19 mouse cellular contexts compared by ENCODE assay signal in the genomic region with DNA sequence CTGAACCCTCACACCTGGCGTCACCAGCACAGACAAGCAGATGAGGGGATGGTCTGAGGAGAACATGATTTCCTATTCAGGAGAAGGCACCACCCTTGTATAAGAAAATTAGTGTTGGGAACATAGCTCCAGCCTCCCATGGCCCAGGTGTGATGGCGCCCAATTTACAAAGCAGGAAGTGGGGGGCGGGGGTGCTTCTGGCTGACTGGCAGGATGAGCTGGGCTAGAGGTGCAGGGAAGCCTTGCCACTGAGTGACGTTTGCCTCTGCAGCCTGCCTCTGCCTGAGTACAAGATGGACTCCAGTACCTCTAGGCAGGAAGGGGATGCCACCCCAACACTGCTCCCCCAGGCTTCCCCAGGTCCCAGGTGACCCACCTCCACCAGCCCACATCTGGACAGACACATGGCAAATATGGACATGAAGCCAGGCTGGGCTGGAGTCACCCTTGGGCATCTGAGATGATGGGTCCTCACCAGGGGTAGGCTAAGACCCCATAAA. TPM values are rescaled to one million over a fixed set of nuclear protein-coding genes. Genes with fewer than 3 reads are reported as not detected.
A peak's percentile ranks its signal among the peaks of the same experiment; 100 is the strongest.
DNase-seq lines count a peak whose midpoint lies in the region; ATAC-seq and TF ChIP-seq lines count a peak whose summit lies in the region.
"Had no signal": no experiment of that assay in that cellular context is flagged by ENCODE, and none has a peak within 500 bp of the region (broad histone marks: within the 10 kb centered on the region; RNA-seq: fewer than 3 reads in every experiment).

No protein-coding gene starts in this region.

- peak; percentile 26 for DNase-seq in cerebellum, adult 9-11 months
- no peak for DNase-seq in cerebellum, postnatal 10 days
- no peak for DNase-seq in layer of hippocampus, adult 2 months (ENCODE audit: low spot score in 2 of 2)
- DNase-seq in layer of hippocampus, postnatal 10 days (ENCODE audit: low spot score in 2 of 2): no peak
- DNase-seq in thymus, adult 2 months: peak; percentile 70
- DNase-seq in embryo, embryonic 10 days (ENCODE audit: low spot score): no peak
- DNase-seq: adrenal gland, postnatal 25 days; B cell, adult 2 months; kidney, adult 8-10 months; layer of hippocampus, adult 9-11 months; liver, postnatal 0 days; lung, postnatal 14 days; right cerebral cortex, adult 18-20 months had no signal

- H3K36me3 ChIP-seq in limb, embryonic 15.5 days: peaks cover 70% of the 10 kb centered on the region
- H3K36me3 ChIP-seq in thymus, adult 2 months (ENCODE audit: control insufficient read depth, insufficient read depth, low read length): peaks cover 28% of the 10 kb centered on the region

- 75% methylated on average over 4 of the region's 4 CpGs for WGBS in limb, embryonic 15.5 days
- WGBS in thymus, adult 2 months: 28% methylated on average over 4 of the region's 4 CpGs

- no peaks in the 10 kb centered on the region for H3K9me3 ChIP-seq in limb, embryonic 15.5 days
- H3K9me3 ChIP-seq: embryonic facial prominence, embryonic 12.5 days had no signal

- H3K4me3 ChIP-seq in layer of hippocampus, adult 2 months: no peak overlapping the region
- H3K4me3 ChIP-seq in limb, embryonic 15.5 days: no peak overlapping the region
- H3K4me3 ChIP-seq in thymus, adult 2 months (ENCODE audit: control insufficient read depth, insufficient read depth, low read length): no peak overlapping the region
- H3K4me3 ChIP-seq: embryonic facial prominence, embryonic 12.5 days had no signal

- TF ChIP-seq POLR2A in thymus, adult 2 months (IDR thresholded peaks at IDR 0.05; ENCODE audit: control insufficient read depth, extremely low read depth, insufficient read depth, low read length, poor library complexity): no peak

- H3K27ac ChIP-seq in layer of hippocampus, adult 2 months: peak overlapping the region; percentile 72; the same call in 1 of the 2 replicates
- H3K27ac ChIP-seq in limb, embryonic 15.5 days: no peak overlapping the region
- H3K27ac ChIP-seq in thymus, adult 2 months (ENCODE audit: control insufficient read depth, insufficient read depth, low read length): peak overlapping the region; percentile 8; the same call in 1 of the 2 replicates
- H3K27ac ChIP-seq: embryonic facial prominence, embryonic 12.5 days had no signal

- H3K4me1 ChIP-seq in limb, embryonic 15.5 days: peaks cover 4% of the 10 kb centered on the region; the same call in 1 of the 2 replicates
- peaks cover 18% of the 10 kb centered on the region for H3K4me1 ChIP-seq in thymus, adult 2 months (replicated peaks; ENCODE audit: control insufficient read depth, insufficient read depth, low read length)

- H3K9ac ChIP-seq in limb, embryonic 15.5 days: no peak overlapping the region
- H3K9ac ChIP-seq: embryonic facial prominence, embryonic 12.5 days; liver, postnatal 0 days had no signal

- no peak for TF ChIP-seq CTCF in layer of hippocampus, adult 2 months (conservative IDR thresholded peaks at IDR 0.05)
- TF ChIP-seq CTCF in thymus, adult 2 months (IDR thresholded peaks at IDR 0.05; ENCODE audit: borderline replicate concordance, control insufficient read depth, extremely low read depth, insufficient read depth, low read length, poor library complexity): 0 out of 2 replicates have a peak, but pooled peaks have one; percentile 16

- no peak overlapping the region for H3K4me2 ChIP-seq in limb, embryonic 15.5 days
- H3K4me2 ChIP-seq: embryonic facial prominence, embryonic 12.5 days had no signal

- peaks cover 6% of the 10 kb centered on the region; the same call in 1 of the 2 replicates for H3K27me3 ChIP-seq in limb, embryonic 15.5 days
- H3K27me3 ChIP-seq in thymus, adult 2 months (ENCODE audit: control insufficient read depth, insufficient read depth, low read length): no peaks in the 10 kb centered on the region
- H3K27me3 ChIP-seq: Patski had no signal

- ATAC-seq in limb, embryonic 15.5 days (ENCODE audit: insufficient number of reproducible peaks, low FRiP score, low TSS enrichment, low read depth): 0 out of 2 replicates have a peak, but pooled peaks have one; percentile 4
- ATAC-seq in monocyte, adult 5-6 weeks (replicated peaks; ENCODE audit: insufficient number of reproducible peaks, low FRiP score, low TSS enrichment, poor library complexity, severe bottlenecking): no peak
- ATAC-seq: inflammation-experienced regulatory T-cells, adult 6 months; liver, postnatal 0 days; Patski had no signal

RNA-seq across cellular contexts. Expression of gene Pi16, which starts 14.8 kb away (rescaled TPM):
- total RNA-seq in layer of hippocampus, adult 2 months (2021): 1 to 10 TPM in 1 of 2 experiments, under 1 TPM in 1; 0.74 to 1.1 TPM
- total RNA-seq in layer of hippocampus, postnatal 10 days (2021): 1 to 10 TPM; 1.7 to 2.1 TPM
- polyA plus RNA-seq in limb, embryonic 15.5 days (2015; fragmentation: Nextera tagmentation; extraction: Ambion mirVana): 6.5 and 8.0 TPM in 2 replicates
- polyA plus RNA-seq in thymus, adult 2 months (2012; rRNA removed): 22.7 and 24.5 TPM in 2 replicates
- total RNA-seq in monocyte, adult 5-6 weeks (2017): 16.9 to 37.3 TPM (median 22.0 TPM) in 3 replicates
- total RNA-seq: megakaryocyte-erythroid progenitor cell, adult 5-6 weeks had no signal
- polyA plus RNA-seq: Patski had no signal

RNA-seq across cellular contexts. Expression of gene Mtch1, which starts 15.5 kb away (rescaled TPM):
- total RNA-seq in layer of hippocampus, adult 2 months (2021): 100 to 1,000 TPM; 587 to 618 TPM
- total RNA-seq in layer of hippocampus, postnatal 10 days (2021): 100 to 1,000 TPM; 505 to 511 TPM
- polyA plus RNA-seq in limb, embryonic 15.5 days (2015; fragmentation: Nextera tagmentation; extraction: Ambion mirVana): 267 and 334 TPM in 2 replicates
- polyA plus RNA-seq in thymus, adult 2 months (2012; rRNA removed): 332 and 354 TPM in 2 replicates
- total RNA-seq in monocyte, adult 5-6 weeks (2017): 56.3 to 71.0 TPM (median 67.0 TPM) in 3 replicates

RNA-seq across cellular contexts. Expression of gene Fgd2, which starts 28.5 kb away (rescaled TPM):
- 1 to 10 TPM; 3.8 to 4.4 TPM for total RNA-seq in layer of hippocampus, adult 2 months (2021)
- total RNA-seq in layer of hippocampus, postnatal 10 days (2021): 10 to 100 TPM in 1 of 2 experiments, 1 to 10 TPM in 1; 7.8 to 13.0 TPM
- polyA plus RNA-seq in limb, embryonic 15.5 days (2015; fragmentation: Nextera tagmentation; extraction: Ambion mirVana): 8.5 and 9.7 TPM in 2 replicates
- 40.0 and 56.0 TPM in 2 replicates for polyA plus RNA-seq in thymus, adult 2 months (2012; rRNA removed)
- total RNA-seq in monocyte, adult 5-6 weeks (2017): 76.8 to 91.0 TPM (median 79.1 TPM) in 3 replicates

Comparison
In these comparisons a context has a peak if more than half of its experiments do, and no peak if none do; other contexts are left out.
1. DNase-seq: peak in cerebellum, adult 9-11 months (single experiment) and thymus, adult 2 months (single experiment); none in cerebellum, postnatal 10 days (0 of 2), layer of hippocampus, adult 2 months (0 of 2), layer of hippocampus, postnatal 10 days (0 of 2) and embryo, embryonic 10 days (single experiment).